Mouse (Mus musculus) thymus, adult 2 months (tissue): ENCODE results near the gene Bicra. TPM values are rescaled to one million over a fixed set of nuclear protein-coding genes. Genes with fewer than 3 reads are reported as not detected.
A peak's percentile ranks its signal among the peaks of the same experiment; 100 is the strongest.

ENCODE experiments used
- DNase-seq: peaks from one replicate; pipeline ENCODE4 v3.0.0; 2021
- H3K27ac ChIP-seq: fragments of 200-500 bp; 2 replicates; pipeline ENCODE4 v1.5.1; 2012; ENCODE audit warnings: low read length, control low read depth; ENCODE audit not compliant: control insufficient read depth, insufficient read depth
- H3K27me3 ChIP-seq: fragments of 200-500 bp; 2 replicates; pipeline ENCODE4 v1.6.1; 2012; ENCODE audit warnings: mild to moderate bottlenecking, low read length, moderate library complexity, mixed read lengths; ENCODE audit not compliant: control insufficient read depth, insufficient read depth
- H3K36me3 ChIP-seq: fragments of 200-500 bp; 2 replicates; pipeline ENCODE4 v1.6.1; 2012; ENCODE audit warnings: mild to moderate bottlenecking, low read length, moderate library complexity; ENCODE audit not compliant: control insufficient read depth, insufficient read depth
- H3K4me1 ChIP-seq: fragments of 200-500 bp; replicated peaks from 2 replicates; pipeline ENCODE4 v1.6.1; 2012; ENCODE audit warnings: low read length; ENCODE audit not compliant: control insufficient read depth, insufficient read depth
- H3K4me3 ChIP-seq: fragments of 200-500 bp; 2 replicates; pipeline ENCODE4 v1.5.1; 2012; ENCODE audit warnings: mild to moderate bottlenecking, low read length, control low read depth, moderate library complexity; ENCODE audit not compliant: control insufficient read depth, insufficient read depth
- CTCF ChIP-seq: fragments of 200-500 bp; IDR thresholded peaks from 2 replicates; pipeline ENCODE4 v1.5.1; 2012; ENCODE audit warnings: mild to moderate bottlenecking, control low read depth, low read length, moderate library complexity, borderline replicate concordance; ENCODE audit not compliant: control insufficient read depth, poor library complexity, insufficient read depth; ENCODE audit errors: extremely low read depth
- POLR2A ChIP-seq: fragments of 200-500 bp; IDR thresholded peaks from 2 replicates; pipeline ENCODE4 v1.6.1; 2012; ENCODE audit warnings: mild to moderate bottlenecking, low read length, control low read depth, moderate library complexity; ENCODE audit not compliant: control insufficient read depth, poor library complexity, insufficient read depth; ENCODE audit errors: extremely low read depth
- WGBS: fragments of 180-500 bp; shearing (Covaris S2); methylation state at CpG from one replicate; pipeline ENCODE4 v1.1.7; 2018; 5-methylcytosine and 5-hydroxymethylcytosine counted together
- polyA plus RNA-seq: library from polyadenylated mRNA; depleted of rRNA; stranded (reverse); fragments of >200 nt; gene quantifications from 2 replicates; pipeline ENCODE4 v1.2.3, GENCODE M21; 2012; rRNA removed

The Bicra gene
- polyA plus RNA-seq, 1 experiment = 57.0 TPM

DNA sequence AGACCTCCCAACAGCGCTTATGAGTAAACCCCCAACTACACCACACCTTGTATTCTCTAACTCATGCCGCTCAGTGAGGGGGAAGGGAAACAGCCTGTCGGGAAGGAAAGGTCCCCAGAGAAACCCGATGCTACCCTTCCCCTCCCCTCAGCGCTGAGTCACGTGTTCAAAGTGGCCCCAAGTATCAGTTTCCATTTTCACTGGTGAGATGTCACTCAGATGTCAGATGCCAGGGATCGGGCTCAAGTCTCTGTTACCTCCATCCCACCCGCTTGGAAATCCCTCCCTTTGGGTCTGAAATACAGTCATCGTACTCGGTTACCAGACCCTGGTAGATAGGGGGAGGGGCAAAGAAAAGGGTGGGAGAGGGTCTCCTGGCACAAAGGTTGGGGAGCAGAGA is 125.9 kb downstream of the Bicra start:
- peak; percentile 56 for DNase-seq
- Histone ChIP-seq H3K27me3 (no peaks in the 10 kb centered on the region), H3K36me3 (peaks cover 16% of the 10 kb centered on the region; the same call in 1 of the 2 replicates), H3K27ac (peak overlapping the region; percentile 43; the same call in 1 of the 2 replicates), H3K4me3 (peak overlapping the region; percentile 97), H3K4me1 (peaks cover 24% of the 10 kb centered on the region)
- 1% methylated on average over 10 of the region's 10 CpGs for WGBS
- no peak for TF ChIP-seq CTCF
- no peak for TF ChIP-seq POLR2A

Other genes with a start within 250 kb of the Bicra start
- not detected in 2 replicates for gene Obox6, start 208.2 kb downstream of the Bicra start, polyA plus RNA-seq
- 0.16 TPM in 1 of 2 replicates, not detected in the other for gene Crx, start 168.0 kb downstream of the Bicra start, polyA plus RNA-seq
- 0.55 TPM in 1 of 2 replicates, not detected in the other for gene Crxos, start 165.3 kb downstream of the Bicra start, polyA plus RNA-seq
- gene Selenow, start 125.5 kb downstream of the Bicra start, polyA plus RNA-seq = 408 and 474 TPM in 2 replicates
- 170 and 192 TPM in 2 replicates for gene Nop53, start 101.8 kb downstream of the Bicra start, polyA plus RNA-seq
- 15.0 and 17.4 TPM in 2 replicates for gene Ehd2, start 80.4 kb downstream of the Bicra start, polyA plus RNA-seq
- 0.04 and 0.11 TPM in 2 replicates for gene Zfp541, start 13.9 kb upstream of the Bicra start, polyA plus RNA-seq
- gene Napa, start 50.5 kb upstream of the Bicra start, polyA plus RNA-seq = 256 TPM in 2 replicates
- 27.4 and 28.1 TPM in 2 replicates for gene Kptn, start 72.0 kb upstream of the Bicra start, polyA plus RNA-seq
- gene Slc8a2, start 81.9 kb upstream of the Bicra start, polyA plus RNA-seq = 1.1 and 1.2 TPM in 2 replicates
- gene Meis3, start 127.2 kb upstream of the Bicra start, polyA plus RNA-seq = 65.2 and 66.8 TPM in 2 replicates
- 72.3 and 86.9 TPM in 2 replicates for gene Dhx34, start 174.1 kb upstream of the Bicra start, polyA plus RNA-seq
- gene C5ar2, start 196.2 kb upstream of the Bicra start, polyA plus RNA-seq = 0.26 and 0.46 TPM in 2 replicates
- 3.2 and 4.1 TPM in 2 replicates for gene C5ar1, start 211.6 kb upstream of the Bicra start, polyA plus RNA-seq
- gene Inafm1, start 225.7 kb upstream of the Bicra start, polyA plus RNA-seq = 44.7 and 62.2 TPM in 2 replicates
- gene Ccdc9, start 238.9 kb upstream of the Bicra start, polyA plus RNA-seq = 39.4 and 43.0 TPM in 2 replicates